Mouse (Mus musculus) spleen, adult 12 weeks (tissue): ENCODE results near the gene Fcho1.
A peak's percentile ranks its signal among the peaks of the same experiment; 100 is the strongest.
"Not testable (repeated sequence)": the region's sequence is repeated elsewhere in the genome, so short reads cannot be mapped to it uniquely, and the experiment has no call there.

ENCODE experiments used
- DNase-seq: peaks from one replicate; pipeline ENCODE4 v3.0.0; 2022; ENCODE audit warnings: low spot score

Gene Fcho1

GRCm38 (mm10) chr8:71718252-71718651 is 7.3 kb downstream of the Fcho1 start:
- DNase-seq: no peak

- DNase-seq: no peak
Observed at GRCm38 (mm10) chr8:71717096-71717495, 8.4 kb downstream of the Fcho1 start.

GRCm38 (mm10) chr8:71716561-71717053 is 8.9 kb downstream of the Fcho1 start:
- no peak for DNase-seq

- DNase-seq: no peak
Observed at GRCm38 (mm10) chr8:71715531-71715930, 10.0 kb downstream of the Fcho1 start.

- DNase-seq: no peak
Observed at GRCm38 (mm10) chr8:71711574-71711973, 13.9 kb downstream of the Fcho1 start.

GRCm38 (mm10) chr8:71709800-71710446 is 15.6 kb downstream of the Fcho1 start:
- peak; percentile 72 for DNase-seq

- DNase-seq: no peak
Observed at GRCm38 (mm10) chr8:71709134-71709799, 16.2 kb downstream of the Fcho1 start.

GRCm38 (mm10) chr8:71707874-71708273 is 17.6 kb downstream of the Fcho1 start:
- peak; percentile 65 for DNase-seq

GRCm38 (mm10) chr8:71703400-71703799 is 22.1 kb downstream of the Fcho1 start:
- DNase-seq: not testable (repeated sequence)

GRCm38 (mm10) chr8:71702923-71703322 is 22.6 kb downstream of the Fcho1 start:
- peak; percentile 56 for DNase-seq

GRCm38 (mm10) chr8:71702087-71702432 is 23.5 kb downstream of the Fcho1 start:
- DNase-seq: no peak

- no peak for DNase-seq
Observed at GRCm38 (mm10) chr8:71701414-71702086, 24.0 kb downstream of the Fcho1 start, which contains the start of gene B3gnt3. TSS of gene B3gnt3 (minus strand) at chr8:71701789.

- no peak for DNase-seq
Observed at GRCm38 (mm10) chr8:71700493-71701269, 24.8 kb downstream of the Fcho1 start.

GRCm38 (mm10) chr8:71695456-71695855 is 30.1 kb downstream of the Fcho1 start:
- not testable (repeated sequence) for DNase-seq

- DNase-seq: no peak
Observed at GRCm38 (mm10) chr8:71693166-71694041, 32.1 kb downstream of the Fcho1 start.

- DNase-seq: no peak
Observed at GRCm38 (mm10) chr8:71692509-71692908, 33.0 kb downstream of the Fcho1 start.

GRCm38 (mm10) chr8:71689028-71689427 is 36.5 kb downstream of the Fcho1 start, which contains the start of gene Insl3:
TSS of gene Insl3 (plus strand) at chr8:71689214.
- DNase-seq: no peak

GRCm38 (mm10) chr8:71687616-71688015 is 37.9 kb downstream of the Fcho1 start:
- DNase-seq: no peak

GRCm38 (mm10) chr8:71686143-71686734 is 39.3 kb downstream of the Fcho1 start:
- no peak for DNase-seq

- no peak for DNase-seq
Observed at GRCm38 (mm10) chr8:71685573-71685972, 39.9 kb downstream of the Fcho1 start.

- DNase-seq: no peak
Observed at GRCm38 (mm10) chr8:71684701-71685100, 40.8 kb downstream of the Fcho1 start.
